Mouse (Mus musculus) neural tube, embryonic 13.5 days (tissue): ENCODE results near the gene Lgi4. TPM values are rescaled to one million over a fixed set of nuclear protein-coding genes. Genes with fewer than 3 reads are reported as not detected.

Experiments
- ATAC-seq: fragments of 200-750 bp; cut with Nextera tagmentation; 2 replicates; pipeline ENCODE4 v1.8.0; 2017; ENCODE audit warnings: low read depth, mild to moderate bottlenecking, moderate TSS enrichment, moderate library complexity
- H3K27ac ChIP-seq: fragments of 300-500 bp; sonication (generic); replicated peaks from 2 replicates; pipeline ENCODE4 v1.5.1; 2015; ENCODE audit warnings: moderate library complexity, mild to moderate bottlenecking, inconsistent platforms
- H3K27me3 ChIP-seq: fragments of 300-500 bp; sonication (generic); 2 replicates; pipeline ENCODE4 v1.6.1; 2015; ENCODE audit warnings: mild to moderate bottlenecking, inconsistent platforms
- H3K36me3 ChIP-seq: fragments of 300-500 bp; sonication (generic); 2 replicates; pipeline ENCODE4 v1.6.1; 2015; ENCODE audit warnings: mild to moderate bottlenecking, inconsistent platforms
- H3K4me1 ChIP-seq: fragments of 300-500 bp; sonication (generic); replicated peaks from 2 replicates; pipeline ENCODE4 v1.6.1; 2015; ENCODE audit warnings: inconsistent platforms
- H3K4me2 ChIP-seq: fragments of 300-500 bp; sonication (generic); 2 replicates; pipeline ENCODE4 v1.6.1; 2015; ENCODE audit warnings: inconsistent platforms, mild to moderate bottlenecking, moderate library complexity
- H3K4me3 ChIP-seq: fragments of 300-500 bp; sonication (generic); 2 replicates; pipeline ENCODE4 v1.5.1; 2015; ENCODE audit warnings: mild to moderate bottlenecking, inconsistent platforms
- H3K9ac ChIP-seq: fragments of 300-500 bp; sonication (generic); 2 replicates; pipeline ENCODE4 v1.6.1; 2015; ENCODE audit warnings: moderate library complexity, mild to moderate bottlenecking, inconsistent platforms
- H3K9me3 ChIP-seq: fragments of 300-500 bp; sonication (generic); 2 replicates; pipeline ENCODE4 v1.6.1; 2016; ENCODE audit warnings: inconsistent platforms
- WGBS: fragments of 180-500 bp; shearing (Covaris S2); methylation state at CpG from one replicate; pipeline ENCODE4 v1.1.7; 2015; 5-methylcytosine and 5-hydroxymethylcytosine counted together
- polyA plus RNA-seq: library from polyadenylated mRNA; unstranded; fragments of >200 nt; fragmentation: Nextera tagmentation; extraction: Ambion mirVana; gene quantifications from 2 replicates; pipeline ENCODE4 v1.2.1, GENCODE M21; 2015

Gene Lgi4
- 2.0 and 2.6 TPM in 2 replicates for polyA plus RNA-seq

- peak within 1 kb of the TSS; percentile 33 for H3K4me2 ChIP-seq
- H3K9me3 ChIP-seq: no peaks in the 10 kb centered on the region
- ATAC-seq: peak; percentile 59
- no peak within 1 kb of the TSS for H3K4me3 ChIP-seq
- H3K27ac ChIP-seq: peak within 1 kb of the TSS; percentile 56; the same call in 1 of the 2 replicates
- H3K27me3 ChIP-seq: peaks cover 12% of the 10 kb centered on the region
- peak within 1 kb of the TSS; percentile 49 for H3K9ac ChIP-seq
- peaks cover 14% of the 10 kb centered on the region for H3K4me1 ChIP-seq
- 4% methylated on average over 2 of the region's 2 CpGs for WGBS
- H3K36me3 ChIP-seq: no peaks in the 10 kb centered on the region
Observed at GRCm38 (mm10) chr7:31059108-31059507, at the start of gene Lgi4. Gene Lgi4, plus strand, starts transcription at chr7:31059342.

- no peak overlapping the region for H3K4me3 ChIP-seq
- H3K9ac ChIP-seq: no peak overlapping the region
- WGBS: 75% methylated on average over 5 of the region's 5 CpGs
- no peaks in the 10 kb centered on the region for H3K27me3 ChIP-seq
- no peaks in the 10 kb centered on the region for H3K9me3 ChIP-seq
- no peak overlapping the region for H3K27ac ChIP-seq
- no peak overlapping the region for H3K4me2 ChIP-seq
- H3K36me3 ChIP-seq: no peaks in the 10 kb centered on the region
- ATAC-seq: no peak
- peaks cover 17% of the 10 kb centered on the region; the same call in 1 of the 2 replicates for H3K4me1 ChIP-seq
Observed at GRCm38 (mm10) chr7:31012971-31013370, 46.2 kb upstream of the Lgi4 start.

- Histone ChIP-seq H3K9ac (no peak overlapping the region), H3K27ac (no peak overlapping the region), H3K4me1 (peaks cover 9% of the 10 kb centered on the region; the same call in 1 of the 2 replicates), H3K4me3 (no peak overlapping the region), H3K4me2 (no peak overlapping the region), H3K9me3 (no peaks in the 10 kb centered on the region), H3K27me3 (no peaks in the 10 kb centered on the region), H3K36me3 (no peaks in the 10 kb centered on the region)
- WGBS: 57% methylated on average over 10 of the region's 10 CpGs
- ATAC-seq: no peak
Observed at GRCm38 (mm10) chr7:31017104-31017901, 41.8 kb upstream of the Lgi4 start.

GRCm38 (mm10) chr7:31028609-31029008, 30.5 kb upstream of the Lgi4 start:
- Histone ChIP-seq H3K36me3 (no peaks in the 10 kb centered on the region), H3K9ac (no peak overlapping the region), H3K27ac (no peak overlapping the region), H3K4me2 (no peak overlapping the region), H3K4me3 (no peak overlapping the region), H3K27me3 (no peaks in the 10 kb centered on the region), H3K4me1 (no peaks in the 10 kb centered on the region), H3K9me3 (no peaks in the 10 kb centered on the region)
- 77% methylated on average over 8 of the region's 8 CpGs for WGBS
- no peak for ATAC-seq

- Histone ChIP-seq H3K4me2 (no peak overlapping the region), H3K27ac (no peak overlapping the region), H3K27me3 (no peaks in the 10 kb centered on the region), H3K9me3 (no peaks in the 10 kb centered on the region), H3K9ac (no peak overlapping the region), H3K4me1 (no peaks in the 10 kb centered on the region), H3K4me3 (no peak overlapping the region), H3K36me3 (no peaks in the 10 kb centered on the region)
- ATAC-seq: no peak
- 72% methylated on average over 2 of the region's 2 CpGs for WGBS
Observed at GRCm38 (mm10) chr7:31030717-31031116, 28.4 kb upstream of the Lgi4 start.

GRCm38 (mm10) chr7:31031731-31032130, 27.4 kb upstream of the Lgi4 start:
- no peak overlapping the region for H3K4me2 ChIP-seq
- H3K27ac ChIP-seq: no peak overlapping the region
- WGBS: 73% methylated on average over 7 of the region's 7 CpGs
- no peaks in the 10 kb centered on the region for H3K36me3 ChIP-seq
- no peak overlapping the region for H3K9ac ChIP-seq
- no peaks in the 10 kb centered on the region for H3K27me3 ChIP-seq
- no peak overlapping the region for H3K4me3 ChIP-seq
- H3K9me3 ChIP-seq: no peaks in the 10 kb centered on the region
- no peak for ATAC-seq
- H3K4me1 ChIP-seq: no peaks in the 10 kb centered on the region

- no peak for ATAC-seq
- H3K27me3 ChIP-seq: no peaks in the 10 kb centered on the region
- no peak overlapping the region for H3K27ac ChIP-seq
- H3K9ac ChIP-seq: no peak overlapping the region
- H3K4me1 ChIP-seq: no peaks in the 10 kb centered on the region
- H3K4me3 ChIP-seq: no peak overlapping the region
- H3K4me2 ChIP-seq: no peak overlapping the region
- H3K9me3 ChIP-seq: no peaks in the 10 kb centered on the region
- 78% methylated on average over 9 of the region's 9 CpGs for WGBS
- no peaks in the 10 kb centered on the region for H3K36me3 ChIP-seq
Observed at GRCm38 (mm10) chr7:31033409-31034165, 25.6 kb upstream of the Lgi4 start.

- no peaks in the 10 kb centered on the region for H3K36me3 ChIP-seq
- WGBS: 68% methylated on average over 11 of the region's 11 CpGs
- H3K4me2 ChIP-seq: no peak overlapping the region
- H3K9ac ChIP-seq: no peak overlapping the region
- H3K4me3 ChIP-seq: no peak overlapping the region
- H3K27me3 ChIP-seq: no peaks in the 10 kb centered on the region
- ATAC-seq: no peak
- H3K27ac ChIP-seq: no peak overlapping the region
- no peaks in the 10 kb centered on the region for H3K4me1 ChIP-seq
- no peaks in the 10 kb centered on the region for H3K9me3 ChIP-seq
Observed at GRCm38 (mm10) chr7:31034789-31035188, 24.4 kb upstream of the Lgi4 start.

GRCm38 (mm10) chr7:31035291-31035690, 23.9 kb upstream of the Lgi4 start:
- Histone ChIP-seq H3K9ac (no peak overlapping the region), H3K27ac (no peak overlapping the region), H3K4me1 (no peaks in the 10 kb centered on the region), H3K4me2 (no peak overlapping the region), H3K9me3 (no peaks in the 10 kb centered on the region), H3K27me3 (0 out of 2 replicates have a peak, but pooled peaks cover 4% of the 10 kb centered on the region), H3K36me3 (no peaks in the 10 kb centered on the region), H3K4me3 (no peak overlapping the region)
- ATAC-seq: no peak
- WGBS: 86% methylated on average over 11 of the region's 11 CpGs

GRCm38 (mm10) chr7:31036917-31037316, 22.2 kb upstream of the Lgi4 start:
- H3K27ac ChIP-seq: no peak overlapping the region
- no peak overlapping the region for H3K4me2 ChIP-seq
- no peak overlapping the region for H3K4me3 ChIP-seq
- peaks cover 5% of the 10 kb centered on the region; the same call in 1 of the 2 replicates for H3K4me1 ChIP-seq
- H3K27me3 ChIP-seq: peaks cover 20% of the 10 kb centered on the region
- WGBS: 86% methylated on average over 7 of the region's 7 CpGs
- no peak overlapping the region for H3K9ac ChIP-seq
- no peaks in the 10 kb centered on the region for H3K36me3 ChIP-seq
- no peak for ATAC-seq
- H3K9me3 ChIP-seq: no peaks in the 10 kb centered on the region

GRCm38 (mm10) chr7:31037675-31038074, 21.5 kb upstream of the Lgi4 start:
- H3K9ac ChIP-seq: no peak overlapping the region
- H3K9me3 ChIP-seq: no peaks in the 10 kb centered on the region
- 64% methylated on average over 2 of the region's 2 CpGs for WGBS
- no peak overlapping the region for H3K27ac ChIP-seq
- H3K27me3 ChIP-seq: peaks cover 27% of the 10 kb centered on the region
- H3K4me3 ChIP-seq: no peak overlapping the region
- ATAC-seq: no peak
- H3K4me1 ChIP-seq: peaks cover 12% of the 10 kb centered on the region
- H3K36me3 ChIP-seq: no peaks in the 10 kb centered on the region
- no peak overlapping the region for H3K4me2 ChIP-seq

GRCm38 (mm10) chr7:31039011-31039410, 20.1 kb upstream of the Lgi4 start:
- Histone ChIP-seq H3K4me1 (peaks cover 12% of the 10 kb centered on the region), H3K4me2 (no peak overlapping the region), H3K36me3 (no peaks in the 10 kb centered on the region), H3K9me3 (no peaks in the 10 kb centered on the region), H3K27me3 (peaks cover 41% of the 10 kb centered on the region), H3K27ac (no peak overlapping the region), H3K4me3 (no peak overlapping the region), H3K9ac (no peak overlapping the region)
- 90% methylated on average over 4 of the region's 4 CpGs for WGBS
- ATAC-seq: no peak
